Mouse (Mus musculus): ENCODE results near the gene Hydin. TPM values are rescaled to one million over a fixed set of nuclear protein-coding genes. Genes with fewer than 3 reads are reported as not detected.

The Hydin gene
- total and polyA plus RNA-seq, 3 experiments = not detected

- no peaks in the 10 kb centered on the region for H3K4me1 ChIP-seq (ENCODE audit: control insufficient read depth in 1 of 2, insufficient read depth in 2 of 2, low read length in 2 of 2)
- no peaks in the 10 kb centered on the region for H3K36me3 ChIP-seq (ENCODE audit: control insufficient read depth in 1 of 2, insufficient read depth in 2 of 2, low read length in 2 of 2)
- H3K79me2 ChIP-seq (ENCODE audit: control insufficient read depth, insufficient read depth, low read length, poor library complexity) = no peaks in the 10 kb centered on the region
- H3K27me3 ChIP-seq (ENCODE audit: control insufficient read depth in 1 of 2, insufficient read depth in 2 of 2, low read length in 2 of 2) = no peaks in the 10 kb centered on the region
- TF ChIP-seq MEF2A (IDR thresholded peaks at IDR 0.05; ENCODE audit: extremely low read depth, insufficient replicate concordance, low read depth, low read length, poor library complexity, severe bottlenecking) (no peak), USF1 (IDR thresholded peaks at IDR 0.05; ENCODE audit: low read depth, low read length) (no peak), E2F4 (IDR thresholded peaks at IDR 0.05; ENCODE audit: borderline replicate concordance, low read depth, low read length) (no peak), ETS1 (IDR thresholded peaks at IDR 0.05; ENCODE audit: low read depth, low read length) (no peak), MYB (IDR thresholded peaks at IDR 0.05; ENCODE audit: low read depth, low read length) (no peak), ZKSCAN1 (IDR thresholded peaks at IDR 0.05; ENCODE audit: low read depth, low read length) (no peak), ZMIZ1 (IDR thresholded peaks at IDR 0.05; ENCODE audit: low read depth, low read length) (no peak), KAT2A (conservative IDR thresholded peaks at IDR 0.05; ENCODE audit: low read depth, low read length) (no peak), UBTF (IDR thresholded peaks at IDR 0.05; ENCODE audit: borderline replicate concordance, insufficient read depth, low read depth, low read length) (no peak), CTCF (IDR thresholded peaks at IDR 0.05 in 2 of 3, conservative IDR thresholded peaks at IDR 0.05 in 1 of 3; ENCODE audit: control insufficient read depth in 1 of 3, insufficient read depth in 1 of 3, low read depth in 2 of 3, low read length in 3 of 3, poor library complexity in 1 of 3, severe bottlenecking in 1 of 3) (no peak), TBP (IDR thresholded peaks at IDR 0.05; ENCODE audit: low read depth, low read length) (no peak), TAL1 (IDR thresholded peaks at IDR 0.05; ENCODE audit: low read length) (no peak), GABPA (IDR thresholded peaks at IDR 0.05; ENCODE audit: low read depth, low read length) (no peak), POLR2AphosphoS5 (IDR thresholded peaks at IDR 0.05; ENCODE audit: borderline replicate concordance, low read depth, low read length) (no peak), MAX (IDR thresholded peaks at IDR 0.05; ENCODE audit: low read length) (no peak)
- H3K4me3 ChIP-seq (ENCODE audit: control insufficient read depth in 1 of 2, insufficient read depth in 1 of 2, low read depth in 2 of 2, low read length in 2 of 2) = no peak overlapping the region
- H3K27ac ChIP-seq (ENCODE audit: control insufficient read depth, low read depth, low read length) = no peak overlapping the region
- H3K9ac ChIP-seq (ENCODE audit: control insufficient read depth, low read depth, low read length, poor library complexity, severe bottlenecking) = no peak overlapping the region
- no peak for DNase-seq (ENCODE audit: low read depth, low spot score)
- no peaks in the 10 kb centered on the region for H3K9me3 ChIP-seq (replicated peaks; ENCODE audit: insufficient read depth, low read length)
Observed at GRCm38 (mm10) chr8:110333376-110333775, 66.6 kb downstream of the Hydin start.

DNA sequence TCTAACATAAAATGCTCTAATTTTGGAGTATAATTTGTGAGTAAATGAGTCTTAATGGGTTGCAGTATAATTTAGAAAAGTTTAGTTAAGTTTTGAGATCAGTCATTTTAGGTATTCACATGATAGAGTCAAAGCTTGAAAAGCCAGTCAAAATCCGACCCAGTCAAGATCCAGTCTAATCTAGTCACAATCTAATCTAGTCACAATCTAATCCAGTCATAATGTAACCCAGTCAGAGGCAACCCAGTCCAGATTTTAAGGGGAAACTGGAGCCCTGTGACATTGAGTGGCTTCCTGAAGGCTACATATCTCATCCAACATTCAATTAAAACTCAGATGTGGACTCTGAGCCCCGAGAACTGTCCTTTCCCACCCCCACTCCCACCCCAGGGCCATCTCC is 72.7 kb downstream of the Hydin start:
- no peak for DNase-seq (ENCODE audit: low read depth, low spot score)
- Histone ChIP-seq H3K4me3 (ENCODE audit: control insufficient read depth in 1 of 2, insufficient read depth in 1 of 2, low read depth in 2 of 2, low read length in 2 of 2) (no peak overlapping the region), H3K4me1 (ENCODE audit: control insufficient read depth in 1 of 2, insufficient read depth in 2 of 2, low read length in 2 of 2) (no peaks in the 10 kb centered on the region), H3K9me3 (replicated peaks; ENCODE audit: insufficient read depth, low read length) (no peaks in the 10 kb centered on the region), H3K27me3 (ENCODE audit: control insufficient read depth in 1 of 2, insufficient read depth in 2 of 2, low read length in 2 of 2) (no peaks in the 10 kb centered on the region), H3K79me2 (ENCODE audit: control insufficient read depth, insufficient read depth, low read length, poor library complexity) (no peaks in the 10 kb centered on the region), H3K36me3 (ENCODE audit: control insufficient read depth in 1 of 2, insufficient read depth in 2 of 2, low read length in 2 of 2) (no peaks in the 10 kb centered on the region), H3K9ac (ENCODE audit: control insufficient read depth, low read depth, low read length, poor library complexity, severe bottlenecking) (no peak overlapping the region), H3K27ac (ENCODE audit: control insufficient read depth, low read depth, low read length) (no peak overlapping the region)
- TF ChIP-seq NRF1 (IDR thresholded peaks at IDR 0.05; ENCODE audit: insufficient read depth, low read depth, low read length, poor library complexity, severe bottlenecking) (no peak), POLR2AphosphoS2 (IDR thresholded peaks at IDR 0.05; ENCODE audit: low read length) (no peak), GATA1 (IDR thresholded peaks at IDR 0.05; ENCODE audit: low read depth, low read length) (no peak), RAD21 (IDR thresholded peaks at IDR 0.05; ENCODE audit: low read depth, low read length) (no peak), GABPA (IDR thresholded peaks at IDR 0.05; ENCODE audit: low read depth, low read length) (no peak), NELFE (IDR thresholded peaks at IDR 0.05; ENCODE audit: low read depth, low read length) (no peak), CTCF (IDR thresholded peaks at IDR 0.05 in 2 of 3, conservative IDR thresholded peaks at IDR 0.05 in 1 of 3; ENCODE audit: control insufficient read depth in 1 of 3, insufficient read depth in 1 of 3, low read depth in 2 of 3, low read length in 3 of 3, poor library complexity in 1 of 3, severe bottlenecking in 1 of 3) (no peak), CHD2 (IDR thresholded peaks at IDR 0.05; ENCODE audit: low read length) (no peak), MAFK (IDR thresholded peaks at IDR 0.05; ENCODE audit: borderline replicate concordance, low read depth, low read length) (no peak), TCF12 (IDR thresholded peaks at IDR 0.05; ENCODE audit: low read depth, low read length) (no peak)

Data from MEL (cell line).